Mouse (Mus musculus) urinary bladder, postnatal 36 days (tissue): ENCODE results near the gene Tstd3.
"Not testable (repeated sequence)": the region's sequence is repeated elsewhere in the genome, so short reads cannot be mapped to it uniquely, and the experiment has no call there.

Experiments
- DNase-seq, 2 experiments: peaks; one replicate each; pipeline ENCODE4 v3.0.0; 2022; ENCODE audit warnings: low spot score in 2 of 2, mixed read lengths in 1 of 2

Gene Tstd3

DNA sequence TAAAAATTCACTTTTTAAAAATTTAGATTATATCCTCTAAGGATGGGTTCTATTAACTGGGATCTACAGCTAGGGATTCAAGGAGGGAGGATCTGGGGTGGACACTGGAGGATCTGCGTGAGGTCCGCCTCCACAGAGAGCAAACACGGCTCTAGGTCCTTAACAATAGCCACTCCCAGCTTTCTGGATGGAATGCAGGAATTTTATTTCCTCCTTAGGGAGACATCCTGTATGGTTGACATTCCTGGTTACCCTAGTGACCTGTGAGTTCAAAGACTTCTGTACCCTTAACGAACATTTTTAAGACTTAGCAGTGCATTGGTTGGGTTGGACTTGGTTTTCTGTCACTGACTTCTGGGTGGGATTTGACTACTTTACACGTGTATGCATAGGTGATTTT, 21.3 kb downstream of the Tstd3 start:
- DNase-seq: no peak

DNA sequence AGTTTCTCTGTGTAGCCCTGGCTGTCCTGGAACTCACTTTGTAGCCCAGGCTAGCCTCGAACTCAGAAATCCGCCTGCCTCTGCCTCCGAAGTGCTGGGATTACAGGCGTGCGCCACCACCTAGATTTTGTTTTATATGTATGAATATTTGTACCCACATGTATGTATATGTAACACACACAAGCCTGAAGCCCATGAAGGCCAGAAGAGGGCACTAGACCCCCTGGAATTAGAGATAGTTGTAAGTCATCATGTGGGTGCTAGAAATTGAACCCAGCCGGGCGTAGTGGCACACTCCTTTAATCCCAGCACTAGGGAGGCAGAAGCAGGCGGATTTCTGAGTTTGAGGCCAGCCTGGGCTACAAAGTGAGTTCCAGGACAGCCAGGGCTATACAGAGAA, 22.9 kb downstream of the Tstd3 start:
- DNase-seq: not testable (repeated sequence)

DNA sequence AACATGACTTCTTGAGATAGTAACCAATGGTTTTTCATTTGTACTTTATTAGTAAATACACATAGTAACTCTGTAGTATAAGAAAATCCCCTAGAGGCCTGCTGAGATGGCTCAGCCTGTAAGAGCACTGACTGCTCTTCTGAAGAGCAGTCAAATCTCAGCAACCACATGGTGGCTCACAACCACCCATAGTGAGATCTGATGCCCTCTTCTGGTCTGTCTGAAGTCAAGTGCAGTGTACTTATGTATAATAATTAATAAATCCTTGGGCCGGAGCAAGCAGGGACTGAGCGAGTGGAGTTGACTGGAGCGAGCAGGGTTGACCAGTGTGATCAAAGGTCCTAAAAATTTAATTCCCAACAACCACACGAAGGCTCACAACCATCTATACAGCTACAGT, 27.8 kb downstream of the Tstd3 start:
- no peak for DNase-seq

DNA sequence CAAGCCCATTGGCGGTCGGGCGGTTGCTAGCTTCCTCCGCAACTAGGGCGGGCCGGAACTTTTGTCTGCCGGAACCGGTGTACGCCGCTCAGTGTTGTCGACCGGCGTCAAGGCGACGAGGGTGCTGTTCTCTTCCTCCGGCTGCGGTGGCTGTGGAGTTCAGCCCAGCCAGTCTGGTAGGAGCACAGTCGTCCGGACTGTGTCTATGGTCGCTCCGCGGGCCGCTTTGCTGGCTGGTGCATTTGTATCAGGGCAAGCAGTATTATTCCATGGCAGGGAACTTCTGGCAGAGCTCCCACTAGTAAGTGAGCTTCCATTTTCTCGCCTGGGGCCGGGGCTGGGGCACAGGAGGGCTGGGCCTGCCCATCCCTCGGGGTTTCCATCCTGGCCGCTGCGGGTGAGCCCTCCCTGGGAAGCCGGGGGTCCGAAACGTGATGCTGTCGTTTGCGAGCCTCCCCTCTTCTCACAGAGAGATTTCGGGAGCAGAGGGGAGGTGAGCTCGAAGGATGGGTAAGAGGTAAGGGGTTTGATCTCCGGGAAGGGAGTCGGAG, 39.3 kb downstream of the Tstd3 start, which contains the start of gene Ccnc:
Gene Ccnc, plus strand, starts transcription at position 87 of the 551 bp plus-strand sequence.
- peak; percentile 90 to 93 for DNase-seq

DNA sequence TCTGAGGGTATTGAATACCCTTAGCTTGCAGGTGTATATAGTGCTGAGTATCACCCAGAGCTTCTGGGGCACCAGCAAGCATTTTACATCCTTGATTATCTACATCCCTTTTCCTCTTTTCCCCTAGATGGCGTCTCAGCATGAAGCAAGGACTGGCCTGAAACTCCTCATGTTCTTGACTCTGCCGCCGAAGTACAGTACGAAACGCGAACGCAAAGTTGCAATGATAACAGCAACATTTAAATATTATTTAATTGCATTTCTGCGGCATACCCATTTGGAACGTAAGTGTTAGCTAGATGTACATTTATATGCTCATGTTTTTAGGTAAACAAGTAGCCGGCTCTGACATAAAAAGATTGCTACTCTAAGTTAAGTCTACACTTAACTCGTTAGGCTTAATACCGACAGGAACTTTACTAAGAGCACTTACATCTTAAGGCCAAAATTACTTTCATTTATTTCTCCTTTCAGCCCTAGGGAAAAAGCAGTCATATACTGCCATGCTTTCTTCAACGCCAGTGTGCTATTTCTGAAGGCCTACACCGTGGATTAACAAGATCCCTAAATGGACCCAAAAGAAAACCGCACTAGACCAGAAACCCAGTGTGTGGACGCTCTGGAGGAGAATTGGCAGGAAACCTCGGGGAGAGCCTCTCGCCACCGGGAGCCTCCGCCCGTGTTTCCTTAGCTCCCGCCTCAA, 39.9 kb downstream of the Tstd3 start:
- peak in 1 of 2 experiments; percentile 7 for DNase-seq

DNA sequence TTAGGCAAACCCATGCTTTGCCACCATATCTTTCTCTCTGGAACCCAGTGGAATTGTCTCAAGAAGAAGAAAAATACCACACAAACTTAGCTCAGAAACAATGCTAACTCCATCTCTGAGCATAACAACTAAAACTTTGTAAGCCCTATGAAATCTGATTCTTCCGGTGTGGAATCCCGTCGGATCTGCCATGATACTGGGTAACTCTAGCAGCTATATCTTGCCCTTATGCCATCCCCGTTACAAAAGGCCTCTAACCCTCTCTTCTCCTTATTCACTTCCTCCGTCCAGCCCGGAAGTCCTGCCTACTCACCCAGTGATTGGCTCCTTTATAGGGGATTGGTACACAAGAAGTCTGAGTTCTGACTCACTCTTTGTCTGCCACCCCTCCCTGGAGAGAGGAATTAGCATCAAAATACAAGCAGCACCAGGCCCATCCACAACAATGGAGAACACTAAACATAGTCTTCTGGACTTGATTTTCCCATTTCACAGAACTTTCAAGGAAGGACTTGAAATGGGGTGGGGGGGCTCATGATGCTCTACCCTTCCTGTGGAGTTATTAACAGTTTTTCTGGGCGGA, 44.2 kb downstream of the Tstd3 start:
- no peak for DNase-seq

DNA sequence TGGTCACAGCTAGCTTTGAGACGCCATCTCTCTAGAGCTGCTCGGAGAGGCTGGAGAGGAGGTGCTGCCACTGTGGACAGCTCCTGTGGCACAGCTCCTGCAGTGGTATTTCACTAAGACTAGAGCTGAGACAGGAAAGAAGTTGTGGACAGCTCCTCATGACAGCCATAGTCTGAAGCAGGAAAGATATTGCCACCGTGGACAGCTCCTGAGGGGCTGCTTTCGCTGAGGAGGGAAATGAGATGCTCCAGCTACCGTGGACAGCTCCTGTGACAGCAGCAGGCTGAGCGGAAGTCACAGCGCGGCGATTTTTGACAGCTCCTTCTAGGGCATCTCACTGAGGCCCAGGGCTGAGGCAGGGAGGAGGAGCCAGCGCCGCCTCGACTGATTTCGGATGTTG, 54.9 kb downstream of the Tstd3 start:
- DNase-seq: peak; percentile 69 to 81
